Mouse (Mus musculus): Measurements from ENCODE around the gene Grin3b. TPM values are rescaled to one million over a fixed set of nuclear protein-coding genes. Genes with fewer than 3 reads are reported as not detected.

The Grin3b gene
- polyA plus RNA-seq, 1 experiment from 2014 or later, result 0.19 TPM

DNA sequence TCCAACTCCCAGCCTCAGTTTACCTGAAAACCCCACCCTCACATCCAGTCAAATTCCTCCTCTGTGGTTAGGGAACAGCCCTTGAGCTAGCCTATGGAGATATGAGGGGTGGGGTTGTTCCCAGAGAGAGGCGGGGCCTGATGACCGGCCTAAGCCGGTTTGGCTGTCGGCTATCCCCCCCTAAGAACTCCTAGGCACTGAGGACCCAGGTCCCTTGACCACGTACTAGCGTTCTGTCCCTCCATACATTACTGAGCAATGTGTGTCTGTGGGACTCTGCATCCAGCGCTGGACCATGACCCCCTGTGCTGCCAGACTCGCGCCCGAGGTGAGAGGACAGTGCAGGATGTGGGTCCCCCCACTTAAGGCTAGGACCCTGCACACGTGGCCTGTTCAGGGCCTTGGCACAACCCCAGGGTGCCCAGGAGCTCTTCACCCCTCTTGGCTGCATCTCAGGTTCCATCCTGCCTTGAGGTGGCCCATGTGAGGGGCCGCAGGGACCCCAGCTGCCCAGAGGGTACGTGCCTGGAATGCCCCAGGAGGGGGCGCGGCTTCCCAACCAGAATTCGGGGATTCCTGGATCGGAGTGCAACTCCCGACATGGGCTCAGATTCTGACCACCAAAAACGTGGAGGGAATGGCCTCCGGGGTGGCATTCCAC lies 49.1 kb downstream of the Grin3b start:
- WGBS, result 9% methylated on average over 20 of the region's 20 CpGs
- peaks cover 18% of the 10 kb centered on the region for H3K4me1 ChIP-seq (ENCODE audit: control insufficient read depth, insufficient read depth, low read length)
- peak overlapping the region; percentile 55; the same call in 1 of the 2 replicates for H3K27ac ChIP-seq (ENCODE audit: low read depth, low read length)
- H3K9me3 ChIP-seq (ENCODE audit: control insufficient read depth, low read length), result no peaks in the 10 kb centered on the region
- no peaks in the 10 kb centered on the region for H3K36me3 ChIP-seq (ENCODE audit: control insufficient read depth, insufficient read depth, low read length)
- peak overlapping the region; percentile 59 for H3K9ac ChIP-seq (ENCODE audit: low read depth, low read length)
- ATAC-seq (ENCODE audit: low FRiP score, low TSS enrichment), result peak; percentile 73
- H3K27me3 ChIP-seq (ENCODE audit: control insufficient read depth, insufficient read depth, low read length), result peaks cover 11% of the 10 kb centered on the region
- H3K4me2 ChIP-seq (replicated peaks; ENCODE audit: low read depth, low read length), result peak overlapping the region; percentile 47
- H3K4me3 ChIP-seq (ENCODE audit: low read length), result peak overlapping the region; percentile 32

DNA sequence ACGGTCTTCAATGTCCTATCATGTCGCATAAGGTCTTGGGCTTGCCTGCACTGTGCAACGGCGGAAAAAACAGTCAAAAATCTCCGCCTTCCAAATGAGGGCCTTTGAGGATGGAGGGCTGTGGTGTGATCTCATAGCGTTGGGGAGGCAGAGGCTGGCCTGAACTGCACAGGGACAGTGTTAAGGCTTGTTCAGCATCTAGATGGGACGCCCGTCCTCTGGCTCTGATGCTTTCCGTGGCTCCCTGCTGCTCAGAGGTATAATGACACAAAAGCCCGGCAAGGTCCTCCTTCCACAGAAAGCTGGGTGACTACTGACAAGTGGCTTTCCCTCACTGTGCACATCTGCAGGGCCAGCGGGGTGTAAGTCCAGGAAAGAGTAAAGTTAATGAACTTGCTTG lies 49.7 kb downstream of the Grin3b start:
- no peaks in the 10 kb centered on the region for H3K9me3 ChIP-seq (ENCODE audit: control insufficient read depth, low read length)
- peaks cover 18% of the 10 kb centered on the region for H3K4me1 ChIP-seq (ENCODE audit: control insufficient read depth, insufficient read depth, low read length)
- WGBS, result 23% methylated on average over 11 of the region's 11 CpGs
- no peaks in the 10 kb centered on the region for H3K36me3 ChIP-seq (ENCODE audit: control insufficient read depth, insufficient read depth, low read length)
- H3K27ac ChIP-seq (ENCODE audit: low read depth, low read length), result peak overlapping the region; percentile 6; the same call in 1 of the 2 replicates
- no peak for ATAC-seq (ENCODE audit: low FRiP score, low TSS enrichment)
- H3K4me3 ChIP-seq (ENCODE audit: low read length), result peak overlapping the region; percentile 32
- peak overlapping the region; percentile 59 for H3K9ac ChIP-seq (ENCODE audit: low read depth, low read length)
- H3K27me3 ChIP-seq (ENCODE audit: control insufficient read depth, insufficient read depth, low read length), result peaks cover 5% of the 10 kb centered on the region
- peak overlapping the region; percentile 47 for H3K4me2 ChIP-seq (replicated peaks; ENCODE audit: low read depth, low read length)

DNA sequence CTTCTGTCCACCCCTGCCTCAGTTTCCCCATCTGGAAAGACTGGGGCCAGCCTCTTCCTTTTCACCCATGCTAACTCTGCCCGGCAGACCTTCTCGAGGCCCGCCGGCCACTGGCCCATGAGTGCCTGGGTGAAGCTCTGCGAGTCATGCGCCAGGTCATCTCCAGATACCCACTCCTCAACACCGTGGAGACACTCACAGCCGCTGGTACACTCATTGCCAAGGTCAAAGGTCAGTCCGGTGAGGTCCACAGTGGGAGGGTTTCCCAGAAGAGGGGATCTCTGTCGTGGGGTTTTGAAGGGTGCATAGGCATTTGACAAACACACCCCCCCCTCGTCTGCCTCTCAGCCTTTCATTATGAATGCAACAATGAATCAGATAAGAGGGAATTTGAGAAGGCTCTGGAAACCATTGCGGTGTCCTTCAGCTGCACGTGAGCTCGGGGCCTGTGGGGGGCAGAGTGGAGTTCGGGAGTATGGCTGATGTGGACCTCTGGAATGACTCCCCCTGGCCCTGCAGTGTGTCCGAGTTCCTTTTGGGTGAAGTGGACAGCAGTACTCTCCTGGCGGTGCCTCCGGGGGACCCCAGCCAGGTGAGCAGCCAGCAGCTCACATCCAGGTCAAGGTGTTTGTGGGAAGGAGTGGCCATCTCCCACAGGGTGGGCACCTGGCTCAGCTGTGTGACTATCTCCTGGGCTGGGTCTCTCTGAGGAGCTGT lies 50.2 kb downstream of the Grin3b start:
- peak overlapping the region; percentile 59; the same call in 1 of the 2 replicates for H3K9ac ChIP-seq (ENCODE audit: low read depth, low read length)
- H3K9me3 ChIP-seq (ENCODE audit: control insufficient read depth, low read length), result no peaks in the 10 kb centered on the region
- no peaks in the 10 kb centered on the region for H3K36me3 ChIP-seq (ENCODE audit: control insufficient read depth, insufficient read depth, low read length)
- H3K4me2 ChIP-seq (replicated peaks; ENCODE audit: low read depth, low read length), result peak overlapping the region; percentile 47; the same call in 1 of the 2 replicates
- H3K4me1 ChIP-seq (ENCODE audit: control insufficient read depth, insufficient read depth, low read length), result peaks cover 18% of the 10 kb centered on the region
- WGBS, result 83% methylated on average over 18 of the region's 18 CpGs
- H3K4me3 ChIP-seq (ENCODE audit: low read length), result no peak overlapping the region; the same call in 1 of the 2 replicates
- H3K27me3 ChIP-seq (ENCODE audit: control insufficient read depth, insufficient read depth, low read length), result peaks cover under 1% of the 10 kb centered on the region; the same call in 1 of the 2 replicates
- no peak for ATAC-seq (ENCODE audit: low FRiP score, low TSS enrichment)
- H3K27ac ChIP-seq (ENCODE audit: low read depth, low read length), result no peak overlapping the region

DNA sequence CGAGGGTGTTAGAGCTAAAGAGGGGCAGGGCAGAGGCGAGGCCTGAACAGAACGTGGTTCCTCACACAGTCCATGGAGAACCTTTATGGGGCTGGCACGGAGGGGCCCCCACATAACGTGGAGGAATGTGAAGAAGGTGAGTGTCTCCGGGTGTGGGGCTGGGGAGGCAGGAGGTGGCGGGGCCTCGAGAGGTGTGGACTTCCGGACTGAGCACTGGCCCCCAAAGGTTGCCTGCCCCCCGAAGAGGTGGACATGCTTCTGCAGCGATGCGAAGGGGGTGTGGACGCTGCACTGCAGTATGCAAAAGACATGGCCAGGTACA lies 50.8 kb downstream of the Grin3b start:
- no peaks in the 10 kb centered on the region for H3K27me3 ChIP-seq (ENCODE audit: control insufficient read depth, insufficient read depth, low read length)
- H3K27ac ChIP-seq (ENCODE audit: low read depth, low read length), result no peak overlapping the region
- no peak overlapping the region for H3K4me3 ChIP-seq (ENCODE audit: low read length)
- WGBS, result 90% methylated on average over 13 of the region's 13 CpGs
- 0 out of 2 replicates have a peak, but pooled peaks cover 1% of the 10 kb centered on the region for H3K36me3 ChIP-seq (ENCODE audit: control insufficient read depth, insufficient read depth, low read length)
- H3K4me1 ChIP-seq (ENCODE audit: control insufficient read depth, insufficient read depth, low read length), result peaks cover 18% of the 10 kb centered on the region
- ATAC-seq (ENCODE audit: low FRiP score, low TSS enrichment), result no peak
- no peak overlapping the region for H3K4me2 ChIP-seq (replicated peaks; ENCODE audit: low read depth, low read length)
- H3K9ac ChIP-seq (ENCODE audit: low read depth, low read length), result no peak overlapping the region
- no peaks in the 10 kb centered on the region for H3K9me3 ChIP-seq (ENCODE audit: control insufficient read depth, low read length)

DNA sequence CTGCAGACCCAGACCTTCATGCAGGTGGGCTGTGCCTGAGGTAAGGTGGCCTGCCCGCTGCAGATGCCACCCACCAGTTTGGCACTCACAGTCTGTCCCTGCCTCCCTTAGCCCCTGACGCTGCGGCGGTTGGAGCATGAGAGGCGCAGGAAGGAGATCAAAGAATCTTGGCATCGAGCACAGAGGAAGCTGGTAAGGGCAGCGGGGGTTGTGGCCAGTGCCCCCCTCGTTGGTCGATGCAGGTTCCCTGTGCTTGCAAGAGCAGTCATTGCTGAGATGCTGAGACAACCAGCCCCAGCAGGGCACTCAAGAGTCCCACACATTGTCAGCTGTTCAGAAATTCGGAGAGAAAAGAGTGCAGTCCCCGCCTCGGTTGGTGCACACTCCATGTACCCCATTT lies 51.6 kb downstream of the Grin3b start:
- Histone ChIP-seq H3K27ac (ENCODE audit: low read depth, low read length) (no peak overlapping the region), H3K9me3 (ENCODE audit: control insufficient read depth, low read length) (no peaks in the 10 kb centered on the region), H3K36me3 (ENCODE audit: control insufficient read depth, insufficient read depth, low read length) (peaks cover 3% of the 10 kb centered on the region; the same call in 1 of the 2 replicates), H3K4me2 (replicated peaks; ENCODE audit: low read depth, low read length) (no peak overlapping the region), H3K27me3 (ENCODE audit: control insufficient read depth, insufficient read depth, low read length) (no peaks in the 10 kb centered on the region), H3K4me3 (ENCODE audit: low read length) (no peak overlapping the region), H3K9ac (ENCODE audit: low read depth, low read length) (no peak overlapping the region), H3K4me1 (ENCODE audit: control insufficient read depth, insufficient read depth, low read length) (peaks cover 18% of the 10 kb centered on the region)
- 90% methylated on average over 12 of the region's 12 CpGs for WGBS
- ATAC-seq (ENCODE audit: low FRiP score, low TSS enrichment), result no peak

DNA sequence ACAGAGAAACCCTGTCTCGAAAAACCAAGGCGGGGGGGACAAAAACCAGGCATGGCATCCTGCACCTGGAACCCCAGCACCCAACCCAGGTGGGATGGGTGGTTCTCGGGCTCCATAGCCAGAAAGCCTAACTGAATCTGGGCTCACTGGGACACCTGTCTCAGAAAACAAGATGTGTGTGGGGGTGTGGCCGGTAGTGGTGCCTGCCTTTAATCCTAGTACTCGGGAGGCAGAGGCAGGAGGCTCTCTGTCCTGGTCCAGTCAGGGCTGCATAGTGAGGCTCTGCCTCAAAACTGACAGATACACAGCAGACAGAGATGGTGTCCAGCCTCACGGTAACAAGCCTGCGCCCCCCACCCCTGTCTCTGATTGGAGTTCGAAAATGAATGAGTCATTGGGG lies 52.3 kb downstream of the Grin3b start:
- Histone ChIP-seq H3K9me3 (ENCODE audit: control insufficient read depth, low read length) (no peaks in the 10 kb centered on the region), H3K27ac (ENCODE audit: low read depth, low read length) (no peak overlapping the region), H3K36me3 (ENCODE audit: control insufficient read depth, insufficient read depth, low read length) (peaks cover 3% of the 10 kb centered on the region; the same call in 1 of the 2 replicates), H3K4me2 (replicated peaks; ENCODE audit: low read depth, low read length) (no peak overlapping the region), H3K4me1 (ENCODE audit: control insufficient read depth, insufficient read depth, low read length) (peaks cover 18% of the 10 kb centered on the region), H3K9ac (ENCODE audit: low read depth, low read length) (no peak overlapping the region), H3K4me3 (ENCODE audit: low read length) (no peak overlapping the region), H3K27me3 (ENCODE audit: control insufficient read depth, insufficient read depth, low read length) (no peaks in the 10 kb centered on the region)
- ATAC-seq (ENCODE audit: low FRiP score, low TSS enrichment), result no peak
- WGBS, result 93% methylated on average over 8 of the region's 8 CpGs

DNA sequence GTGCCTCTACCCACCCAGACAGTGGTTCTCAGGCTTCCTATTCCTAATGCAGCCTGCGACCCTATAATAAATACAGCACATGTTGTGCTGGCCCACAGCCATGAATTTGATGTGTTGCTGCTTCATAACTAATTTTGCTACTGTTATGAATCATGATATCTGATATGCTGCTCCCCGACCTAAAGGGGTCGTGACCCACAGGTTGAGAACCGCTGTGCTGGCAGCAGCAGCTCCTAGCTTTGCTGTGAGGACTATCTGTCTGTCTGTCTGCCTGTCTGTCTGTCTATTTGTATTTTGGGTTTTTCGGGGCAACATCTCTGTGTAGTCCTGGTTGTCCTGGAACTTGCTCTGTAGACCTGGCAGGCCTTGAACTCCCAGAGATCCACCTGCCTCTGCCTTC lies 53.2 kb downstream of the Grin3b start:
- ATAC-seq (ENCODE audit: low FRiP score, low TSS enrichment), result no peak
- no peaks in the 10 kb centered on the region for H3K27me3 ChIP-seq (ENCODE audit: control insufficient read depth, insufficient read depth, low read length)

DNA sequence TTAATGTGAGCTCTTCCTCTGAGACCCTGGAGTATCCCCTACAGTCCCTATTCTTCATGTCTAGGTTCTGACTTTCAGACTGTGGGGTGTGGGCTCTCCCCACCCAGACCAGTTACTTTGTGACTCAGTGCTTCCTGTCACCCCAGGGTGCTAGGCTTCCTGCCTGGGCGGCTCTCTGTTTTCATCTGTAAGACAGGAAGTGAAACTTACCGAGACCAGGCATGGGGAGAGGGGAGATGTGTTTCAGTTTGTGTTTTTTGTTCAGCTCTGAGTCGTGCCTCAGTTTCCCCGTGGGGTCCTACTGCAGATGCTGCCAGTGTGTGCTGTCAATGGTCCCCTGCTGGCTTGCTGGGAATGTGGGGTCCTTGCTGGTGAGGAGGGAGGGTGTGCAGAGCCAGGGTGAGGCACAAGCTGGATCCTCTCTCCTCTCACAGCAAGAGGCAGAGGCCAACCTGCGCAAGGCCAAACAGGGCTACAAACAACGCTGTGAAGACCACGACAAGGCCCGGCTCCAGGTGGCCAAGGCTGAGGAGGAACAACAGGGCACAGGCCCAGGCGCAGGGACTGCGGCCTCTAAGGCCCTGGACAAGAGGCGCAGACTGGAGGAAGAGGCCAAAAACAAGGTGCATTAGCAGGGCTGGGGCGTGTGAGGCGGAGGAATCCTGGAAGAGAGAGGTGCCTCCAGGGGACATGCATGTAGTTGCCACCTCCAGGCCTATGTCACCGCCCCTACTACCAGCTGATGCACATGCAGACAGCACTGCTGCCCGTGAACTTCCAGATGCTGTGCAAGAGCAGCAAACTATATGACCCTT lies 53.9 kb downstream of the Grin3b start:
- no peak overlapping the region for H3K27ac ChIP-seq (ENCODE audit: low read depth, low read length)
- no peak for ATAC-seq (ENCODE audit: low FRiP score, low TSS enrichment)

More for the DNA sequence above, 53.2 kb downstream of the Grin3b start:
- Histone ChIP-seq H3K4me3 (ENCODE audit: low read length) (no peak overlapping the region), H3K9me3 (ENCODE audit: control insufficient read depth, low read length) (no peaks in the 10 kb centered on the region), H3K27ac (ENCODE audit: low read depth, low read length) (no peak overlapping the region), H3K36me3 (ENCODE audit: control insufficient read depth, insufficient read depth, low read length) (peaks cover 3% of the 10 kb centered on the region; the same call in 1 of the 2 replicates), H3K4me1 (ENCODE audit: control insufficient read depth, insufficient read depth, low read length) (peaks cover 15% of the 10 kb centered on the region), H3K9ac (ENCODE audit: low read depth, low read length) (no peak overlapping the region), H3K4me2 (replicated peaks; ENCODE audit: low read depth, low read length) (no peak overlapping the region)
- 86% methylated on average over 5 of the region's 5 CpGs for WGBS

More for the DNA sequence above, 53.9 kb downstream of the Grin3b start:
- 79% methylated on average over 15 of the region's 15 CpGs for WGBS
- peaks cover 3% of the 10 kb centered on the region; the same call in 1 of the 2 replicates for H3K36me3 ChIP-seq (ENCODE audit: control insufficient read depth, insufficient read depth, low read length)
- H3K4me3 ChIP-seq (ENCODE audit: low read length), result no peak overlapping the region
- no peak overlapping the region for H3K4me2 ChIP-seq (replicated peaks; ENCODE audit: low read depth, low read length)
- H3K9me3 ChIP-seq (ENCODE audit: control insufficient read depth, low read length), result no peaks in the 10 kb centered on the region
- no peak overlapping the region for H3K9ac ChIP-seq (ENCODE audit: low read depth, low read length)
- H3K4me1 ChIP-seq (ENCODE audit: control insufficient read depth, insufficient read depth, low read length), result peaks cover 8% of the 10 kb centered on the region
- H3K27me3 ChIP-seq (ENCODE audit: control insufficient read depth, insufficient read depth, low read length), result no peaks in the 10 kb centered on the region

Measured in kidney, embryonic 14.5 days (tissue).